Mouse (Mus musculus): ENCODE results near the gene Paqr8.

- TF ChIP-seq CTCF (IDR thresholded peaks at IDR 0.05; ENCODE audit: control insufficient read depth, insufficient read depth, low read length) (no peak), POLR2A (IDR thresholded peaks at IDR 0.05; ENCODE audit: borderline replicate concordance, control insufficient read depth, low read depth, low read length) (no peak)
These were observed 32.4 kb downstream of the Paqr8 start for GRCm38 (mm10) chr1:20922612-20923399.

All from bone marrow, adult 2 months (tissue).